Mouse (Mus musculus) layer of hippocampus, postnatal 36 days (tissue): Measurements from ENCODE around the gene Ube4a. TPM values are rescaled to one million over a fixed set of nuclear protein-coding genes. Genes with fewer than 3 reads are reported as not detected.
A peak's percentile ranks its signal among the peaks of the same experiment; 100 is the strongest.

Experiments
- DNase-seq, 2 experiments: peaks; one replicate each; pipeline ENCODE4 v3.0.0; 2022
- total RNA-seq, 2 experiments: library from RNA; stranded (reverse); gene quantifications; 2 replicates each; pipeline ENCODE4 v1.2.3; 2021

The Ube4a gene
- total RNA-seq: 10 to 100 TPM; 72.1 to 78.3 TPM

DNA sequence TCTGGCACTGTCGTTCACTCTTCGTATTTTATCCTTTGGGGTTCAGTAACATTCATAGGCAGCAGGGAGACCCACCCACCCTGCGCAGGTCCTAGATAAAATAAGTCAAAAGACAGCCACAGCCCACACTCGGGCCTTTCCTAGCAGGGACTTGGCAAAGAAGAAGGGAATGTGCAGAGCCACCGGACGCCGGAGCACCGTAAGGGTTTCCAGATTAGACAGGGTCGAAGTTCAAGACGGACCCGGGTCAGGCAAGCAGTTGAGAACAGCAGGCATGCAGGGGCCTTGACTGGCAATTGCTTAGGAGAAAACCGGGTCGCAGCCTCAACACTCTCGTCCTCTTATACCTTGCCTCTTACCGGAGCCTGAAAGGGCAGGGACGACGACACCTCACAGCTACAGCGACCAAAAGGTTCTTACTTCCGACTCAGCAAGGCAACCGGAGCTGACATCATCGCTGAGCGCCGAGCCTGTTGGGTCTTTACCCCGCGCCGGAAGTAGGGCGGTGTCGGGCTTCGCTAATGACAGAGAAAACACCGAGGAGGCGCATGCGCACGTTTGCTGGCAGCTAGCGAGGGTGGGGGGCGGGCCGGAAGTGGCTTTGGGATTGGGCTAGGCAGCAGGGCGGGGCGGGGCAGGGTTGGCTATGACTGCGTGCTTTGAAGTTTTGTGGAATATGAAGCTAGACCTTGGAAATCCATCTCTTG, at the start of gene Ube4a:
Gene Ube4a (minus strand): TSS at position 475 of the 707 bp plus-strand sequence.
- peak; percentile 99 to 100 for DNase-seq

- DNase-seq: no peak
Measured at GRCm38 (mm10) chr9:45014879-45015278, 49.5 kb upstream of the Ube4a start.

- DNase-seq: no peak
Measured at GRCm38 (mm10) chr9:45011291-45011690, 45.9 kb upstream of the Ube4a start.

DNA sequence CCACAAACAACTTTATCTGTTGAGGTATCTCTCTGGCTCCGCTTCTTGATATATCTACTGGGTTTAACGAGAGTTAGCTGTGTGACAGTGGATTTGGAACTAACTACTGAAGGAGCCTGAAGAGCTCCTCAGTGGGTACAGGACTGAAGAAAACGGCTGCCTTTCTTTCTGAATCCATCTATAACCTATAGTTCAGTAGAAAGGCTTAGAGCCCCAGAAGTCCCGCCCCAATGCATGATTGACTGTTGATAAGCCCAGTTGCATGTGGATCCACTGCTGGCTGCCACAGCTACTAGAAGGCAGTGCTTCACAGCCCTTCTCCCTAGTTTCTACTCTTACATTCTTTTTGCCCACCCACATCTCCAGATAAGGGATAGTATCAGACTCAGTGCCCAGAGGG, 45.1 kb upstream of the Ube4a start:
- no peak for DNase-seq

DNA sequence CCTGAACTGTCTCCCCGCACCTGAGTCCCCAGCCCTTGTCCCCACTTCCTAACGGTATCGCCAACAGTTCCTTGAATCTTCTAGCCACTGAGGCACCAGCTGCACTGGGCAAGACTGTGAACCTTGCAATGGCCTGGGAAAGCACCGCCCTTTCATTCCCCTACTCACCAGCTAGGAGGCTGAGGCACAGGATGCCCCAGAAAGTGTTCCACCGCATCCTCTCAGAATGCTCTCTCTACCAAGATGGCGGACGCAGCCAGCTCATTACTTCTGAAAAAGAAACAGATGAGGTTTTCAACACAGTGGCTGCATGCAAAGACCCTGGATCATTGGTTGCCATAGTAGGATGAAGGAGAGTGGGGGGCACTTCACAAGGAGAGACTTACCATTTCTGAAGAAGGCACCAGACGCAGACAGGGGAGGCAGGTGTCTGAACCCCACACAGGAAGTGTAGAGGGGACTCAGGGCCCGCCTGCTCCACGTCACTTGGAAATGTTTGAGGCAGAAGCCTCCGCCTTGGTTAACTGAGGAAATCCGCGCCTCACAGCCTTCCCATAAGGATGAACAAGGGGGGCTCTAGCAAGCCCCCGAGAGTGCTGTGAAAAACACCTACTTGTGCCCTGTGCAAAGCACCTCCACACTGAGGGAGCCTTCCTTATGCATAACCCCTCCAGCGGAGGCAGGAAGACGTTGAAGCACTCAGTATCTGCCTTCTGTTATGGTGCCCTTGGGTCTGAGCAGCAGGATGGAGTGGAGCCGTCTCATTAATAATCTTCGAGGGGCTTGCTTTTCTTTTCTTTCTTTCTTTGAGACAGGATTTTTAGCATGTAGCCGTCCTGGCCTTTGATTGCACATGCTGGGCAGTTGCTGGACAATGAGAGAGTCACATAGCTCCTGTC, 44.0 kb upstream of the Ube4a start, which contains the start of gene Cd3e:
Gene Cd3e (minus strand): TSS at position 448 of the 899 bp plus-strand sequence.
- DNase-seq: no peak

GRCm38 (mm10) chr9:45008342-45008741, 42.9 kb upstream of the Ube4a start:
- DNase-seq: no peak

GRCm38 (mm10) chr9:45007404-45007803, 42.0 kb upstream of the Ube4a start:
- no peak for DNase-seq

DNA sequence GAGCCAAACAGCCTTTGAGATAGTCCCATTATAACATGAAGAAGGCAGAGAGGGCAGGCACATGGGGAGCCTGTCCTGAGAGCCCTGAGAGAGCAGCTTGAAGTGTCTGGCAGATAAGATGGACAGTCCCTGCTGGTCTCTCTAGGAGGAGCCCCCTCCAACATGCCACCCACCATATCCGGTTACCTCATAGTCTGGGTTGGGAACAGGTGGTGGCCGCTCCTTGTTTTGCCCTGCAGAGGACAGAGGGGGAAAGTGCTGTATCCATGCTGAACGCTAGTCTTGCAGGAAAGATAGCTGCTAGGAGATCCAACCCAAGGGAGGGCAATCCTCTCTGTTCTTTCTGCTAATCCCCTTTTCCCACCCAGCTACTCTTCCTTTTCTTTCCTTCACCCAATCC, 34.8 kb upstream of the Ube4a start:
- DNase-seq: no peak

DNA sequence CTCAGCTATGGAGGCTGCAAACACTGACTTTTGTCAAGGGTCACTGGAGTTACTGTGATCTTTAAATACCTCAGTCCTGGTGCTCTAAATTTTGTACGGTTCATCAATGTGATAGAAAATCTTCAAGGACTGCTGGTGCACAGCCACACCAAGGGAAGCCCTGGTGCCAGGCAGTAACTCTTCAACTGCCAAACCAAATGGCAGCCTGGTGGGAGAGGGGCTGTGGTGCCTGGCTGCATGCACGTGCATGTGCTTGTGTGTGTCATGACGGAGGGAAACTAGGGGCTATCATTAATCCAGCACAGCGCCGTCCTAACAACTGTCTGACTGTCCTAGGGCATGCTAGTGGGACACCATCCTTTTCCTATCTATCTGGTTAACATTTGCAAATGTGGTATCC, 34.4 kb upstream of the Ube4a start:
- DNase-seq: no peak

- peak in 1 of 2 experiments; percentile 6 for DNase-seq
Measured at GRCm38 (mm10) chr9:44999171-44999570, 33.8 kb upstream of the Ube4a start.

DNA sequence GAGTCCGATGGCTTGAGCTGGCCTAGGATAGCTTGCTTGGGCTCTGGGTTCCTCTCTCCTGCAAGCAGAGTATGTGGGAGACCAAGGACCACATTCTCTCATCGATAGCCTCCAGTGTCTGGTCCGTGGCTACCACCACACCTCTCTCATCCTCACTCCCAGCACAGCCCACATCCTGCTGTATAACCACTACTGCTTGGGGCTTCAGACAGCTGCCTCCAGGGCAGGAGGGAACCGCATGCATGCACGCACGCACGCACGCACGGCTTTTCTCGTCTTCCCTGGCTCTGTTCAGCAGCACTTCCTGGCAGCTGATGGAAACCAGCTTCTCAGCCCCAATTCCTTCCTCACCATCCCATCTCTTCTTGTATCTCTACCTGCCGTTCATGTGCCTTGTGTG, 32.7 kb upstream of the Ube4a start:
- no peak for DNase-seq

- DNase-seq: no peak
Measured at GRCm38 (mm10) chr9:44996590-44996989, 31.2 kb upstream of the Ube4a start.

DNA sequence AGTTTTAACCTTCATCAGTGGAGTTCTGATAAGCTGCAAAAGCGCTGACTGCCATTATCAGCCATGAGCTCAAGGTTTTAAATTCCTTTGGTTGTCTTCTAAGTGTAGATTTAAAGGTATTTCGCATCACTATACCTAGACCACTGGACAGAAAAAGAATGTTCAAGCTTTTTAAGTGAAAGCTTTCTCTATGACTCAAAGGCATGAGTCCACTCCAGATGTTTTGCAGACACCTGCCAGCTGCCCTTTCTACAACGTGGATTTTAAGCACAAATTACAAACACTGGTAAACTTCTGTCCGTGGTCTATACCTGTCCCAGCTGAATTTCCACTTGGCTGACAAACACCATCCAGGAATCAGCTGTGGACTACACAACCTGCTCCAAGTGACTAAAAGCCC, 29.6 kb upstream of the Ube4a start:
- DNase-seq: no peak

DNA sequence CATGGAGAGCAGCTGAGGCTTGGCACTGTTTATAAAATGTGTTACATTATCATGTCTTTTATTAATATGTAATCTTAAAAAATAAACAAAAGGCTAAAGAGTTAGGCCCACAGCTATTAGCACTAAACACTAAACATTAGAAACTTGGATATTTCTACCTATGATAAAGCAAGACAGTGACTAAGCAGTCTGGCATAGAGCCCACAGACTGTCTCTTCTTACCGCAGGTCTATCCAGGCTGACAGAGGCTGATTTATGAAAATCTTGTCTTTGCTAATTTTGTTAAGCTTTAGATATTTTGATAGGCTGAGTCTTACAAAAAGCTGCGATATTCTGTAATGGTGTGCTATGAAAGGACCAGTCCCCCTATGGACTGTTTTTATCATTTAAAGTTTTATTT, 27.9 kb upstream of the Ube4a start:
- no peak for DNase-seq

- DNase-seq: no peak
Measured at GRCm38 (mm10) chr9:44992271-44992670, 26.9 kb upstream of the Ube4a start.

DNA sequence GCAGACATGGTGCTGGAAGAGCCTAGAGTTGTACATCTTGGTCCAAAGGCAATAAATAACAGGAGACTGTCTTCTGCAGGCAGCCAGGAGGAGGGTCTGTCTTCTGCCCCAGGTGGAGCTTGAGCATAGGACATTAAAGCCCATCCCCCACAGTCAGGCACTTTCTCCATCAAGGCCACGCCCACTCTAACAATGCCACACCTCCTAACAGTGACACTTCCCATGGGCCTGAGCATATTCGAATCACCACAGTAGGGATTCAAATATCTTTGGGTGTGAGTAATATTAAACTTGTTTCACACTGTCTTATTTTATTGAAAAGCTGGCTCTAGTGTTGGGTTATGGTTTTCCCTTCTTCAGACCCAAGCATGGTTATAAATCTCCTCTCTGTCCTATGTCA, 26.4 kb upstream of the Ube4a start:
- no peak for DNase-seq

GRCm38 (mm10) chr9:44986976-44987375, 21.6 kb upstream of the Ube4a start:
- DNase-seq: no peak

DNA sequence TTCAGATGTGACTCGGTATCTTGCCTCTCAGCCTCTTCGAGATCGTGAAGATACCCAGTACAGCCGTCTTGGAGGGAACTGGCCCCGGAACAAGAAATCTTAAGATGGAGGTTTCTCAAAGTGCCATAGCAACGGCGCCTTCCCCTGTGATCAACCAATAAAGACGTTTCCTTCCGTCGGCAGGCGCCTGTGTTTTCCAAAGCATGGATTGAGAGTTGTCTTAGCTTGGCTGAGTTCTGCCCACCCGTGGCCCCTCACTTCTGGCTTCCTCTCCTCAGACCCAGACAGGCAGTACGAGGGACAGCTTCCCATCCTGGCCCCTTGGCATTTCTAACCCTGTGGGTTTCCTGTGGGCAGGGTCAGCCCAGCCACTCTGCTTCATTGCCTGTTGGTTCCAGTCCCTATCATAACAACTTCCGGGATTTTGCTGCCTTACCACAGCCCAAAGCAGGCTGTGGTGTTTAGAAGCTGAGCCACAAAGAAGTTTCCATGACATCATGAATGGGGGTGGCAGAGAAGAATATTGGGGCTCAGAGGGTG, 20.9 kb upstream of the Ube4a start:
- DNase-seq: no peak

- DNase-seq: no peak
Measured at GRCm38 (mm10) chr9:44985721-44986161, 20.3 kb upstream of the Ube4a start.

DNA sequence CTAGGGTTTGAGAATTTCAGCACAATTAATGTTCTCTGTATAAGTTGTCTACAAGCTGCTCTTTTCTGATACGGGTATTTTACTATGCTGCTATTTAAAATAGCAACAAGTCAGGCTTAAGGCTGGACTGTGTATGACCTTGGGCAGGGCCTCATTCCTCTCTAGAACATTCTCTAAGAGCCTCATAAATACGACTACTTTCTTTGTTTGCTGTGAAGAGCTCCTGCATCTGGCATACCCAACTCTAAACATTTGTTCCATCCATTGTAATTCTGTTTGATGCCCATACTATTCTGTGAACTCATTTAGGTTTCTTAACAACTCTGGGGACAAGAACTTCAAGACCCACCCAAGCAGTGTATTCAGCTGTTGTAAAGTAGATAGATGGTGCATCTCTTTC, 17.6 kb upstream of the Ube4a start:
- no peak for DNase-seq

DNA sequence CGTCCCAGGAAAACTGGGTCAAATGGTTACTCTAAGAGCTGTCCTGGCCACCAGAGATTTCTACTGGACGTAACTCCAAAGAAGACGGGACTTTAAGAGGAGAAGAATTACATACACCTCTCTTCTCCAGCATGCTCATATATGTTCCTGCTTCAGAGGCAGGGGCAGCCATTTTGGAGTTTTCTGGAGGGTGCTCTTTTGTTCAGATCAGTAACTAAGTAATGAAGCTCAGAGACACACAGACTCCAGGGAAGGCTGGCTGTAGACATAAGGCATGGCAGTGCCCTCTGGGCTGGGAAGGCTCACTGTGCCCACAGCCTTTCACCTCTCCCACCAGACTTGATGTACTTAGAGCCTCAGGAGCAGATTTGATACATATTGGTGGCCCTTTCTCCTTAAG, 17.1 kb upstream of the Ube4a start:
- DNase-seq: no peak

GRCm38 (mm10) chr9:44982081-44982480, 16.7 kb upstream of the Ube4a start:
- DNase-seq: no peak

DNA sequence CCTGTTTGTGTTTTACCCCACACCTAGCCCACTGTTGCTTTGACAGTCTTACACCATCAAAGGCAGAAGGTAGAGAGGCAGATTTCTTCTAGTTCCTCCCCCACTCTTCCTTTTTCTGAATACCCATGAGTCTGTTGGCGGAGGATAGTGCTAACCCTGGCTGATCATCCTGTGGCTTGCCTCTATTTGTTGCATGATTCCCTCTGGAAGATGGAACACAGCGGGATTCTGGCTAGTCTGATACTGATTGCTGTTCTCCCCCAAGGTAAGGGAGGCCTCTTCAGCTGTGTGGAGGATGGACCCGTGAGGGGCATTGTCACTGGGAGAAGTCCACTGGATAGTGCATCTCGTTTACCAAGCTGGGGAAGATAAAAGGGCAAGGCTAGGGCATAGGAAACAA, 16.3 kb upstream of the Ube4a start, which contains the start of gene Cd3d:
Gene Cd3d (plus strand): TSS at position 111 of the 400 bp plus-strand sequence.
- DNase-seq: no peak
